Mouse (Mus musculus) forebrain, postnatal 0 days (tissue): Measurements from ENCODE around the gene Tceanc2. TPM values are rescaled to one million over a fixed set of nuclear protein-coding genes. Genes with fewer than 3 reads are reported as not detected.

Experiments
- ATAC-seq: fragments of 200-750 bp; cut with Nextera tagmentation; 2 replicates; pipeline ENCODE4 v1.8.0; 2017; ENCODE audit warnings: mild to moderate bottlenecking, moderate library complexity
- DNase-seq: peaks from one replicate; pipeline ENCODE4 v3.0.0-alpha.2; 2015
- H3K27ac ChIP-seq: fragments of 300-500 bp; sonication (generic); 2 replicates; pipeline ENCODE4 v1.5.1; 2014; ENCODE audit warnings: low read depth, mild to moderate bottlenecking, antibody characterized with exemption, low read length, moderate library complexity, mixed read lengths
- H3K27me3 ChIP-seq: fragments of 300-500 bp; sonication (generic); 2 replicates; pipeline ENCODE4 v1.6.1; 2014; ENCODE audit warnings: mild to moderate bottlenecking, low read length, mixed read lengths; ENCODE audit not compliant: insufficient read depth
- H3K36me3 ChIP-seq: fragments of 300-500 bp; sonication (generic); 2 replicates; pipeline ENCODE4 v1.6.1; 2014; ENCODE audit warnings: mild to moderate bottlenecking, moderate library complexity; ENCODE audit not compliant: insufficient read depth
- H3K4me1 ChIP-seq: fragments of 300-500 bp; sonication (generic); 2 replicates; pipeline ENCODE4 v1.6.1; 2014; ENCODE audit warnings: antibody characterized with exemption; ENCODE audit not compliant: insufficient read depth
- H3K4me2 ChIP-seq: fragments of 300-500 bp; sonication (generic); 2 replicates; pipeline ENCODE4 v1.6.1; 2014; ENCODE audit warnings: low read depth, mild to moderate bottlenecking, moderate library complexity
- H3K4me3 ChIP-seq: fragments of 300-500 bp; sonication (generic); 2 replicates; pipeline ENCODE4 v1.5.1; 2014; ENCODE audit warnings: low read depth, low read length, mixed read lengths
- H3K9ac ChIP-seq: fragments of 300-500 bp; sonication (generic); 2 replicates; pipeline ENCODE4 v1.6.1; 2014; ENCODE audit warnings: mild to moderate bottlenecking
- H3K9me3 ChIP-seq: fragments of 300-500 bp; sonication (generic); 2 replicates; pipeline ENCODE4 v1.6.1; 2016; ENCODE audit warnings: low read length
- CTCF ChIP-seq: sonication (generic); IDR thresholded peaks from 2 replicates; pipeline ENCODE4 v1.5.1; 2016; ENCODE audit warnings: antibody characterized with exemption, control low read depth, low read depth
- WGBS: fragments of 180-500 bp; shearing (Covaris S2); extraction: QIAGEN DNeasy Blood & Tissue Kit; methylation state at CpG from one replicate; pipeline ENCODE4 v1.1.7; 2014; 5-methylcytosine and 5-hydroxymethylcytosine counted together
- polyA plus RNA-seq: library from polyadenylated mRNA; unstranded; fragments of >200 nt; fragmentation: Nextera tagmentation; extraction: Ambion mirVana; gene quantifications from 2 replicates; pipeline ENCODE4 v1.2.1, GENCODE M21; 2015
- total RNA-seq: library from RNA; depleted of rRNA; stranded (reverse); fragments of >200 nt; gene quantifications from 2 replicates; pipeline ENCODE4 v1.2.3, GENCODE M21; 2014

Gene Tceanc2
- total and polyA plus RNA-seq, 2 experiments from 2014 or later = 22.3 to 35.4 TPM

- no peak for TF ChIP-seq CTCF
- ATAC-seq = no peak
- Histone ChIP-seq H3K9ac (no peak overlapping the region), H3K9me3 (no peaks in the 10 kb centered on the region), H3K27me3 (no peaks in the 10 kb centered on the region), H3K4me2 (no peak overlapping the region), H3K4me1 (no peaks in the 10 kb centered on the region), H3K27ac (no peak overlapping the region), H3K4me3 (no peak overlapping the region), H3K36me3 (no peaks in the 10 kb centered on the region)
- no peak for DNase-seq
- WGBS = 47% methylated on average over 13 of the region's 13 CpGs
Observed at GRCm38 (mm10) chr4:107126891-107127524, 51.9 kb downstream of the Tceanc2 start.

GRCm38 (mm10) chr4:107126389-107126788, 52.5 kb downstream of the Tceanc2 start:
- WGBS = 48% methylated on average over 10 of the region's 10 CpGs
- Histone ChIP-seq H3K9me3 (no peaks in the 10 kb centered on the region), H3K27ac (no peak overlapping the region), H3K9ac (no peak overlapping the region), H3K27me3 (no peaks in the 10 kb centered on the region), H3K4me3 (no peak overlapping the region), H3K4me1 (no peaks in the 10 kb centered on the region), H3K36me3 (no peaks in the 10 kb centered on the region), H3K4me2 (no peak overlapping the region)
- ATAC-seq (no peak), DNase-seq (no peak)
- no peak for TF ChIP-seq CTCF

- H3K36me3 ChIP-seq = no peaks in the 10 kb centered on the region
- DNase-seq (no peak), ATAC-seq (no peak)
- H3K4me2 ChIP-seq = no peak overlapping the region
- H3K9me3 ChIP-seq = no peaks in the 10 kb centered on the region
- no peak overlapping the region for H3K27ac ChIP-seq
- no peak; the same call in 1 of the 2 replicates for TF ChIP-seq CTCF
- no peaks in the 10 kb centered on the region for H3K4me1 ChIP-seq
- no peak overlapping the region for H3K4me3 ChIP-seq
- 57% methylated on average over 5 of the region's 5 CpGs for WGBS
- no peaks in the 10 kb centered on the region for H3K27me3 ChIP-seq
- H3K9ac ChIP-seq = no peak overlapping the region
Observed at GRCm38 (mm10) chr4:107125101-107125500, 53.8 kb downstream of the Tceanc2 start.

GRCm38 (mm10) chr4:107124376-107124775, 54.5 kb downstream of the Tceanc2 start:
- H3K4me3 ChIP-seq = no peak overlapping the region
- ATAC-seq (peak; percentile 23; the same call in 1 of the 2 replicates), DNase-seq (no peak)
- no peaks in the 10 kb centered on the region for H3K27me3 ChIP-seq
- H3K36me3 ChIP-seq = no peaks in the 10 kb centered on the region
- H3K4me2 ChIP-seq = no peak overlapping the region
- no peaks in the 10 kb centered on the region for H3K9me3 ChIP-seq
- H3K4me1 ChIP-seq = no peaks in the 10 kb centered on the region
- no peak overlapping the region for H3K9ac ChIP-seq
- TF ChIP-seq CTCF = no peak
- 64% methylated on average over 7 of the region's 7 CpGs for WGBS
- no peak overlapping the region for H3K27ac ChIP-seq

- no peaks in the 10 kb centered on the region for H3K27me3 ChIP-seq
- no peak overlapping the region for H3K4me2 ChIP-seq
- H3K36me3 ChIP-seq = no peaks in the 10 kb centered on the region
- no peaks in the 10 kb centered on the region for H3K9me3 ChIP-seq
- no peak overlapping the region for H3K9ac ChIP-seq
- no peak overlapping the region for H3K27ac ChIP-seq
- no peaks in the 10 kb centered on the region for H3K4me1 ChIP-seq
- ATAC-seq (peak; percentile 34; the same call in 1 of the 2 replicates), DNase-seq (peak; percentile 55)
- peak; percentile 62 for TF ChIP-seq CTCF
- H3K4me3 ChIP-seq = no peak overlapping the region
- WGBS = 34% methylated on average over 12 of the region's 12 CpGs
Observed at GRCm38 (mm10) chr4:107121165-107121943, 57.6 kb downstream of the Tceanc2 start.

GRCm38 (mm10) chr4:107120676-107121075, 58.2 kb downstream of the Tceanc2 start:
- Histone ChIP-seq H3K9me3 (no peaks in the 10 kb centered on the region), H3K27ac (no peak overlapping the region), H3K9ac (no peak overlapping the region), H3K4me2 (no peak overlapping the region), H3K36me3 (no peaks in the 10 kb centered on the region), H3K4me3 (no peak overlapping the region), H3K4me1 (no peaks in the 10 kb centered on the region), H3K27me3 (no peaks in the 10 kb centered on the region)
- ATAC-seq = no peak
- 96% methylated on average over 6 of the region's 6 CpGs for WGBS
- no peak for DNase-seq
- no peak for TF ChIP-seq CTCF

- Histone ChIP-seq H3K4me2 (no peak overlapping the region), H3K27ac (no peak overlapping the region), H3K4me3 (no peak overlapping the region), H3K4me1 (no peaks in the 10 kb centered on the region), H3K27me3 (no peaks in the 10 kb centered on the region), H3K9ac (no peak overlapping the region), H3K36me3 (no peaks in the 10 kb centered on the region), H3K9me3 (no peaks in the 10 kb centered on the region)
- WGBS = 62% methylated on average over 4 of the region's 4 CpGs
- no peak for DNase-seq
- no peak for TF ChIP-seq CTCF
- no peak for ATAC-seq
Observed at GRCm38 (mm10) chr4:107119056-107119455, 59.9 kb downstream of the Tceanc2 start.
